Mouse (Mus musculus) ovary, postnatal 14 days (tissue): ENCODE measurements around the gene Fastkd3.
A peak's percentile ranks its signal among the peaks of the same experiment; 100 is the strongest.
"Not testable (repeated sequence)": the region's sequence is repeated elsewhere in the genome, so short reads cannot be mapped to it uniquely, and the experiment has no call there.

ENCODE experiments used
- DNase-seq: peaks from one replicate; pipeline ENCODE4 v3.0.0; 2022; ENCODE audit warnings: low spot score

Gene Fastkd3

DNA sequence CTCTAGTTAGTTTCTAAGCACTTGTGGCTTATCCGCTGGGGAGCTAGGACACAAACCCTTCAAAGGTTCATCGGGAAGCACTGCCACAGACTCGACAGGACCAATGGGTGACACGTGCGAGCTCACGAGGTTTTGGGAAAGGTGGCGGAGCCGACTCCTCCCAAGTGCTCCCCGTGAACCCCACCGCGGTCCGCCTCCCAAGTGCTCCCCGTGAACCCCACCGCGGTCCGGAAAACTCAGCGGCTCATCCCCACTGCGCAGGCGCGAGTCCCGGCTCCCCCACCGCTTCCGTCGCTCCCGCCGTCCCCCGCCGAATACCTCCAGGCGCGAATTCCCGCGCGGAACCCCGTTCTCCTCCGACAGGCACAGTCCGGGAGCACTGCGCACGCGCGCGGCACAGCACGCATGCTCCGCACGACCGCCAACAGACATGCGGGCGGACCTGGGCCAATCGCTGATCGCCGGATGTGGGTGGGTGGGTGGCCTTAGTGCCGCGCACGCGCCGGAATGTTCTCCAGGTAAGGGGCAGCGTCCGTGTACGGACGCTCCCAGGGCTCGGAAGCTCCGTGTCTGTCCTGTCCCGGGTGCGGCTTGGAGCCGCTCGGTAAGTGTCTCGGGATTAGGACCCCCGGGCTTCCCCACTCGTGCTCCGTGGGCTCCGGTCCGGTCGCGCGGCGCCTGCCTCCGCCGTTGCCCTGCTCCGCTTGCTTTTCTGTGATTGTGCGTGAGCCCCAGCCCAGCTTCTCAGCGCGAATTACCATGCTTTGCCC, at the start of gene Fastkd3, which contains the start of gene Mtrr:
TSS of gene Fastkd3 (plus strand) at position 488 of the 770 bp plus-strand sequence.
TSS of gene Mtrr (minus strand) at position 403 of the 770 bp plus-strand sequence.
- peak; percentile 96 for DNase-seq

DNA sequence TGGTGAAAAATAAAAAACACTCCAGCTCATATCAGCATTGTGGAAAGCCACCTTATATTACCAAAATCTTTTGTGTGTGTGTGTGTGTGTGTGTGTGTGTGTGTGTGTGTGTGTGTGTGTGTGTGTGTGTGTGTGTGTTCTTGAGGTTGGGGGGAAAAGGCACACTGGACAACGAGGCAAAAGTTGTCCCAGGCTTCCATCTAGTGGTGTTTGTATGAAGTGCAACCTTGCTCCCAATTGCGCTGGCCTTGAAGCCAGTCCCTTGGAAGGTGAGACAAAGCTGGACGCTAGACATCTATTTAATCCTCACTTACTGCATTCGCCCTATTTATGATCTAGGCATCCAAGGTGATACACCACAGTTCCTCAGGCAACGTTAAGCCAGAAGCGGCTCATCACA, 28.6 kb upstream of the Fastkd3 start:
- not testable (repeated sequence) for DNase-seq

GRCm38 (mm10) chr13:68568110-68568509, 13.9 kb upstream of the Fastkd3 start:
- no peak for DNase-seq

GRCm38 (mm10) chr13:68568548-68568947, 13.5 kb upstream of the Fastkd3 start:
- DNase-seq = no peak

GRCm38 (mm10) chr13:68569589-68570336, 12.3 kb upstream of the Fastkd3 start:
- peak; percentile 64 for DNase-seq

GRCm38 (mm10) chr13:68572247-68572646, 9.8 kb upstream of the Fastkd3 start:
- no peak for DNase-seq

DNA sequence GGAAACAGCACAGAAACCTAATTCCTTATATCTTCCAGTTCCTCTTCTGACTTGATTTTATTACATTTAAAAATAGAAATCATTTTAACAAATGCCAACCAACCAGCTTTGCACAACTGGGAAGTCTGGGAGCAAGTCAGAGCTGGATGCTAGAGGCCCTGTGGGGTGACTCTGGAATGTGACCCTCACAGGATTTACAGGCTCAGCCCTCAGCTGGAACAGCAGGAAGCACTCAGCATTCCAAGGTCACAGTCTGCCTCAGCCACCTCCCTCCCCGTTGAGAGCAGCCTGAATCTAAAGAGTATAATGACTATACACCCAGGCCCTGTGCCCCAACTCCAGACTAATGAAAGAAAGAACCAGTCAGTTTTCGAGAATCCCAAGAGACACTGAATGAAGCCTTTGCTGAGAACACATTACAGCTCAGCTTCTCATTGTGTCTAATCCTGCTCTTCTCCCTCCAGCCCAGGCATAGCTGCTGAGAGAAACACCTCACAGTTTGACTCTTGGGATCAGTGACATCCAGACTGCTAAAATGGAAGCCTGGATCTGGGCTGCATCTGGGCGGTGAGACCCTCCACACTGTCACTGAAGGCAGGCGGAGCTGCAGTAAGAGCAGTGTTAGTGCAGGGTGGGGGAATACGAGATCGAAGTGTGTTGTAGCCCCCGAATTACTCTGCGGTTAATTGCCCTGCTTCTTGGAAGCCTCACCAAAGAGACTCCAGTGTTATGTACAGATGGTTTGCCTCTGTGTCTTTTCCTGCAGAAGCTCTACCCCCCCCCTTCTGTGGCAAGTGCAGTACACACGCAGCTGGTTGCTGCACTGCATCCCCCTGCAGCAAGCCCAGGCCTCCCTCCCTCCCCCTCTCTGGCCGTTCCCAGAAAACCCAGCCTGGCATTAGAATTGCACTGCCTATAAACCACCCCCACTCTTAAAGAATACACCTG, 8.8 kb upstream of the Fastkd3 start:
- no peak for DNase-seq

DNA sequence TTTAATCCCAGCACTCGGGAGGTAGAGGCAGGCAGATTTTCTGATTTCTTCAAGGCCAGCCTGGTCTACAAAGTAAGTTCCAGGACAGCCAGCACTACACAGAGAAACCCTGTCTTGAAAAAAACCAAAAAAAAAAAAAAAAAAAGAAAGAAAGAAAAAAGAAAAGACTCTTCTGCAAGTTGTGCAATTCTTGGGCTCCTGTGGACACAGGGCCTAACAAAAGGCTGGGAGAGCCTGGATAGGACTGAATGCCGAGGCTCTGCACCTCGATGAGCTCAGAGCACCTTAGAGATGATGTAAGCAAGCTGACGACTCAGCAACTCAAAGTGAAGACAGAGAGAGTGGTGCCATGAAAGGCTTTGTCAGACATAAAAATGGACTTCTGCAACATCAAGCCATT, 7.6 kb upstream of the Fastkd3 start:
- no peak for DNase-seq

DNA sequence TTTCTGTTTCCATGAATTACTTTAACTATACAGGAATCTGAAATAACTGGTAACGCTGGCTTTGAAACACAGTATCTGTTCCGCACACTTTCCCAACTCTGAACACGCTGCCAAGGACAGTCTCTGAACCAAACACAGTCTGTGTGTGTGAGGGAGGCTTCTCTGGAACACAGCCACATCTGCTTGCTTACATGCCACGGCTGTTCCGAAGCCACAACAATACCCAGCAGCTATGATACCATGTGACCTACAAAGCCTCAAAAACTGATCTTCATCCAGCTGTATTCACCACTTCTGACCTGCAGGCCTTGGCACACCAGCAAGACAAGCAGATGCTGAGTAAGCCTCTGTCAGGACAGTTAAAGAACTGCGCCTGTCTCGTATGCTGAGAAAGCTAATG, 4.1 kb upstream of the Fastkd3 start:
- DNase-seq = peak; percentile 37

DNA sequence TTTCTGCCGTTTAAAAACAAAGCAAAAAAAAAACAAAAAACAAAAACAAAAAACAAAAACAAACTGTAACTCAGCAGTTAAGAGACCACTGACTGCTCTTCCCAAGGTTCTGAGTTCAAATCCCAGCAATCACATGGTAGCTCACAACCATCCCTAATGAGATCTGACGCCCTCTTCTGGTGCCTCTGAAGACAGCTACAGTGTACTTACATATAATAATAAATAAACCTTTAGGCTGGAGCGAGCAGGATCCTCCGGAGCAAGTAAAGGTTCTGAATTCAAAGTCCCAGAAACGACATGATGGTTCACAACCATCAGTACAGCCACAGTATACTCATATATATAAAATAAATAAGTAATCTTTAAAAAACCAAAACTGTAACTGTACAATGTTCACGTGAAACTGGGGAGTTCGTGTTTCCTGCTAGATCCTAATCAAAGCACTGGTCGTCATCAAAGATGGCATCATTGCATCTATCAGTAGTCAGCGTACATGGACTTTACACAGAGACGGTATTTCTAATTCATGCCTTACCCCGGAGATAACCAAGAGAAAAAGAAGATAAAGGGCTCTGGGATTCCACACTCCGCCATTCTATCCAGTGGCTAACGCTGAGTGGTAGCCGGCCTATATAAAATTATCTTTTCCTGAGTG, 821 bp upstream of the Fastkd3 start:
- no peak for DNase-seq

DNA sequence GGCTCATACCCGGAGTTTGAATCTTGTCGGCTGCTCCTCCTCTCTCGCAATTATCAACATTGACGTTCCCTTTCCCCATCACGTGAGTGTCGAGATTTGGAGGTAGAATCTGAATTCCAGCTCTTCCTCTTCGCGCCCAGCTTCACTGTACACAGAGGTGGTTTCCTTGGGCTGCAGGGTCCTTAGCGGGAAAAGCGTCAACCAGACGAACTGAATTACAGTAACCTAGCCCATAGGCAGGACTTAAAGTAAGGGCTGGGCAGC, 415 bp downstream of the Fastkd3 start:
- DNase-seq = no peak

GRCm38 (mm10) chr13:68583961-68584360, 1.9 kb downstream of the Fastkd3 start:
- no peak for DNase-seq

GRCm38 (mm10) chr13:68585441-68585840, 3.4 kb downstream of the Fastkd3 start:
- DNase-seq = no peak

DNA sequence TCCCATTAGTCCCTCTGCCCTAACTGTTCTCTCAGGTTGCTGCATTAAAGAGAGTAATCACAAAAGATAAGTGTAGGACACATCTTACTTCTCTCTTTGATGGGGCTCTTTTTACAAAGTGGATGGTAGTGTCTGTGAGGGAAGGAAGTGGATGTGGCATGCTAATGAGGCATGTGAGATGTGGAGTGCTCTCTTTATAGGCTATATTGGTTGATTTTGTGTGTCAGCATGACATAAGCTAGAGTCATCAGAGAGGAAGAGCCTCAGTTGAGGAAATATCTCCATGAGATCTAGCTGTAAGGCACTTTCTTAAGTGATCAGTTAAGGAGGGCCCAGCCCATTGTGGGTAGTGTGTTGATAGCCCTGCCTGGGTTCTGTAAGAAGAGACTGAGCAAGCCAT, 6.3 kb downstream of the Fastkd3 start:
- no peak for DNase-seq

DNA sequence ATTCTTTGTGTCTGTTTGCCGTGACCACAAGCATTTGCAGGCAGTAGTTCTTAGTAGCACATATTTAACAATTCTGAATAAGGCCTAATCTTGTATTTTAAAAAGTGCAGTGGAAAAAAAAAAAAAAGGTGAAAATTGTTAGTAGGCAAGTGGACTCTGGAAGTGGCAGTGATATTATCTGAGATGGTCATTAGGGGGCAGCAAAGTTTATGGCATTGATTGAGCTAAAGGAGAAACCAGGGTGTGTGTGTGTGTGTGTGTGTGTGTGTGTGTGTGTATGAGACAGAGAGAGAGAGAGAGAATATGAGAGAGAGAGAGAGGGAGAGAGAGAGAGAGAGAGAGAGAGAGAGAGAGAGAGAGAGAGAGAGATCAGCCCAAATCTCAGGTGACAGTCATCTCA, 11.8 kb downstream of the Fastkd3 start:
- DNase-seq = no peak

DNA sequence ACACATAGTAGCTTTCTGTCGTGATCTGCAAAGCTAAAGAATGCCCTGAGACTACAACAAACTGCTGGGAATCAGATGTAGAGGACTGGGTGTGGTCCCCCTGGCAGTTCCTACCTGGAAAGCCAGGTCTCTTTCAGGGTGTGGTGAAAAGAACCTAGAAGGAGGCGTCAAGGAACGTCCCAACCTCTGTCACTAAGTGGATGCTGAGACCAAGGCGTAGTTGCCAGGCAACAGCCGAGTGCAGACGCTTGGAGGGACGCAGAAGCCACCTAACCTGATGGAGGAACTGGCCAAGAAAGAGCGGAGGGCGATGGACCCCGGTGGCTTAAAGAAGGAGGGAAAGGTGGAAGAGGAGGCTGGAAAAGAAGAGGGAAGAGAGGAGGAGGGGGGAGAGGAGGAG, 15.2 kb downstream of the Fastkd3 start, which contains the start of gene 1700001L19Rik:
TSS of gene 1700001L19Rik (plus strand) at position 223 of the 400 bp plus-strand sequence.
- no peak for DNase-seq

GRCm38 (mm10) chr13:68597667-68598066, 15.6 kb downstream of the Fastkd3 start:
- DNase-seq = no peak

GRCm38 (mm10) chr13:68598953-68599352, 16.9 kb downstream of the Fastkd3 start:
- no peak for DNase-seq

DNA sequence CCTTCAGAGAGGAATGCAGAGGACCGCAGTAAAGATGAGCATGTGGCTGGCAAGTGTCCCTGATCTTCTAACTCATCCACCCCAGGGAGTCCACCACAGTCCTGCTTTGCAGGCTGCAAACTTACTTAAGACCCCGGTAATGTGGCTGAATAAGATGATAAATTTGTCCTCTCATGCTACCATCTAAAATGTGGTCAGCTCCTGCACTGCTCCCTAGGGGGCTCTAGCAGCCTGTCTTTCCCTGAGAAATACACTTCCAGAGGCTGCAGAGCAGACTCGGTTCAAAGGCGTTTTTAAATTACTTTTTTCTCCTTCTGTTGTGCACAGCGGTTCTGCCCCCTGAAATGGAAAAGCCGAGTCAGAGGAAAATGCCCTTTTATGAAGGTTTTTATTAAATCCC, 19.1 kb downstream of the Fastkd3 start:
- DNase-seq = no peak

- no peak for DNase-seq
These were observed 21.1 kb downstream of the Fastkd3 start for GRCm38 (mm10) chr13:68603085-68603484.

- DNase-seq = no peak
These were observed 23.7 kb downstream of the Fastkd3 start for GRCm38 (mm10) chr13:68605689-68606126.
